Mouse (Mus musculus) liver, embryonic 12.5 days (tissue): ENCODE data around the gene Pard3. TPM values are rescaled to one million over a fixed set of nuclear protein-coding genes. Genes with fewer than 3 reads are reported as not detected.

Source experiments
- ATAC-seq: fragments of 200-750 bp; cut with Nextera tagmentation; 2 replicates; pipeline ENCODE4 v1.8.0; 2017; ENCODE audit warnings: moderate number of reproducible peaks, mild to moderate bottlenecking, moderate library complexity
- H3K27ac ChIP-seq: fragments of 300-500 bp; sonication (generic); 2 replicates; pipeline ENCODE4 v1.5.1; 2016; ENCODE audit warnings: mild to moderate bottlenecking
- H3K27me3 ChIP-seq: fragments of 300-500 bp; sonication (generic); replicated peaks from 2 replicates; pipeline ENCODE4 v1.6.1; 2016; ENCODE audit warnings: mild to moderate bottlenecking, moderate library complexity
- H3K36me3 ChIP-seq: fragments of 300-500 bp; sonication (generic); 2 replicates; pipeline ENCODE4 v1.6.1; 2016; ENCODE audit warnings: mild to moderate bottlenecking, moderate library complexity
- H3K4me1 ChIP-seq: fragments of 300-500 bp; sonication (generic); 2 replicates; pipeline ENCODE4 v1.6.1; 2016
- H3K4me2 ChIP-seq: fragments of 300-500 bp; sonication (generic); 2 replicates; pipeline ENCODE4 v1.6.1; 2016; ENCODE audit warnings: mild to moderate bottlenecking, moderate library complexity
- H3K4me3 ChIP-seq: fragments of 300-500 bp; sonication (generic); 2 replicates; pipeline ENCODE4 v1.5.1; 2016; ENCODE audit warnings: mild to moderate bottlenecking, moderate library complexity
- H3K9ac ChIP-seq: fragments of 300-500 bp; sonication (generic); 2 replicates; pipeline ENCODE4 v1.6.1; 2016; ENCODE audit warnings: mild to moderate bottlenecking, moderate library complexity
- H3K9me3 ChIP-seq: fragments of 300-500 bp; sonication (generic); replicated peaks from 2 replicates; pipeline ENCODE4 v1.6.1; 2016; ENCODE audit warnings: mild to moderate bottlenecking, moderate library complexity
- WGBS: fragments of 180-500 bp; shearing (Covaris S2); methylation state at CpG from one replicate; pipeline ENCODE4 v1.1.7; 2016; ENCODE audit not compliant: insufficient replicate concordance; 5-methylcytosine and 5-hydroxymethylcytosine counted together
- polyA plus RNA-seq: library from polyadenylated mRNA; unstranded; fragments of >200 nt; fragmentation: Nextera tagmentation; extraction: Ambion mirVana; gene quantifications from 2 replicates; pipeline ENCODE4 v1.2.1, GENCODE M21; 2016

Gene Pard3
- polyA plus RNA-seq, 1 experiment from 2014 or later, result 8.5 TPM

- ATAC-seq, result no peak
- H3K4me3 ChIP-seq, result no peak overlapping the region
- no peaks in the 10 kb centered on the region for H3K9me3 ChIP-seq
- no peak overlapping the region for H3K4me2 ChIP-seq
- no peaks in the 10 kb centered on the region for H3K27me3 ChIP-seq
- H3K27ac ChIP-seq, result no peak overlapping the region
- no peaks in the 10 kb centered on the region for H3K36me3 ChIP-seq
- H3K9ac ChIP-seq, result no peak overlapping the region
- H3K4me1 ChIP-seq, result peaks cover 37% of the 10 kb centered on the region
- WGBS, result 59% methylated on average over 1 of the region's 1 CpGs
Observed at GRCm38 (mm10) chr8:127512001-127512573, 448.4 kb downstream of the Pard3 start.

GRCm38 (mm10) chr8:127512580-127512979, 448.9 kb downstream of the Pard3 start:
- Histone ChIP-seq H3K4me1 (peaks cover 42% of the 10 kb centered on the region), H3K9me3 (no peaks in the 10 kb centered on the region), H3K27ac (no peak overlapping the region), H3K27me3 (no peaks in the 10 kb centered on the region), H3K4me2 (no peak overlapping the region), H3K36me3 (no peaks in the 10 kb centered on the region), H3K4me3 (no peak overlapping the region), H3K9ac (no peak overlapping the region)
- WGBS, result 46% methylated on average over 4 of the region's 4 CpGs
- no peak for ATAC-seq

DNA sequence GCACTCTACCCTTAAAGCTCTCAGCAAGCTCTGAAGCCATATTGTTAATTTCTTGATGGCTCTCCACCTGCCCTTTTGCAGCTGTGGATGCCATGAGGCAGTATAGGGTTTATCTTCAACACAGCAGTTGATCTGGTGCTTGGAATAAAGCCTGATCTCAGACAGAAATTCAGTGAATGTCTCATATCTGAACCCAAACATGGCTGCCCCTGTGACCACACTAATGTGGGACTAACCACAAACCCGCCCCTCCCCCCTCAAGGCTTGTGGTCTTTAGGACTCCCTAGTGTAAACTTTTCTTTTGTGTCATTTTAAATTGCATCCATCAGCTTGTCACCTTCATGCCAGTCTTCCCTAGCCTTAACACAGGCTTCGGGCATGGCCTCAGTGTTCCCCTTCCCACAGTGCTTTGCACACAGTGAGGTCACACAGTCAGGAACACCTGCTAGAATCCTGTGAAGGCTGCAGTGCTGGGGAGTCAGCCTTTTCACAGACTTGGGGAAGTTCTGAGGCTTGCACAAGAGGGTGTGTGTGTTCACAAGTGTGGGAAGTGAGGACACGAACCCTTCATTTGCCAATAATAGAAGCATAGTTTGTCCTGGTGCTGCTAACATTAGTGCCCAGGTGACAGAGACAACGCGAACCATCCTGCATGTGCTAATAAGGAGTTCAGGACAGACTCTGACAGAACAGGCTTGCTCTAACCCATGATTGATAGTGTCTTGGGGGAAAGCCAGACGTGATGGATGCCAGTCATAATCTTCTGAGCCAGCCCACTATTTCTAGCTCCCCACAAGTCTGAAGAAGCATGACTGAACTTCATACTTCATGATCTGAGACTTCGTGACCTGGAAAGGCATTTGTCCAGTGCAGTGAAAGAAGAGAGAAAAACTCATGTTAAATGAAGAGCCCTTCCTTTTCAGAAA, 451.4 kb downstream of the Pard3 start:
- H3K4me3 ChIP-seq, result no peak overlapping the region
- peak; percentile 20 for ATAC-seq
- no peaks in the 10 kb centered on the region for H3K36me3 ChIP-seq
- no peaks in the 10 kb centered on the region for H3K27me3 ChIP-seq
- peak overlapping the region; percentile 51 for H3K27ac ChIP-seq
- no peaks in the 10 kb centered on the region for H3K9me3 ChIP-seq
- no peak overlapping the region for H3K4me2 ChIP-seq
- peaks cover 58% of the 10 kb centered on the region for H3K4me1 ChIP-seq
- H3K9ac ChIP-seq, result no peak overlapping the region
- 27% methylated on average over 7 of the region's 7 CpGs for WGBS

DNA sequence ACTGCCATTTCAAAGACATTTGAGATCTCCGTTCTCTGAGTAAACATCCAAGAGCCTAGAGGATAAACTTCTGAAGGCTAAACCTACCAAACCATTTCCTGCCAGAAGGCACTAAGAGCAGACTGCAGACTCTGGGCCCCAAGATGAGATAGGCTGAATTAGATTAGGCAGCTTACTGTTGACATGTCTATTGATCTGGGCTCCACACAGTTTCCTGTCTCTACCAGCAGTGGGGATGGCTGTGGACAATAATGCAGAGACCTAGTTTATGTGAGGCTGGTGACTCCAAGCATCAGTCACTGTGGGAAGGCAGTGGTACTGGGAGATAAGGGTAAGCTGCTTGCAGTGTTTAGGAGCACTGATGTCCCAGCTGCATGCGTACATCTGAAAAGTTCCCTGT, 452.4 kb downstream of the Pard3 start:
- Histone ChIP-seq H3K27ac (peak overlapping the region; percentile 36), H3K4me2 (peak overlapping the region; percentile 29; the same call in 1 of the 2 replicates), H3K36me3 (no peaks in the 10 kb centered on the region), H3K9ac (no peak overlapping the region), H3K27me3 (no peaks in the 10 kb centered on the region), H3K4me1 (peaks cover 58% of the 10 kb centered on the region), H3K9me3 (no peaks in the 10 kb centered on the region), H3K4me3 (no peak overlapping the region)
- WGBS, result 12% methylated on average over 2 of the region's 2 CpGs
- ATAC-seq, result peak; percentile 84

GRCm38 (mm10) chr8:127525673-127526072, 462.0 kb downstream of the Pard3 start:
- H3K9ac ChIP-seq, result no peak overlapping the region
- H3K4me3 ChIP-seq, result no peak overlapping the region
- no peaks in the 10 kb centered on the region for H3K4me1 ChIP-seq
- WGBS, result 55% methylated on average over 4 of the region's 4 CpGs
- no peaks in the 10 kb centered on the region for H3K9me3 ChIP-seq
- no peaks in the 10 kb centered on the region for H3K27me3 ChIP-seq
- no peaks in the 10 kb centered on the region for H3K36me3 ChIP-seq
- no peak for ATAC-seq
- no peak overlapping the region for H3K27ac ChIP-seq
- no peak overlapping the region for H3K4me2 ChIP-seq

- H3K36me3 ChIP-seq, result no peaks in the 10 kb centered on the region
- H3K27me3 ChIP-seq, result no peaks in the 10 kb centered on the region
- H3K4me1 ChIP-seq, result no peaks in the 10 kb centered on the region
- H3K4me2 ChIP-seq, result no peak overlapping the region
- no peak overlapping the region for H3K4me3 ChIP-seq
- no peak overlapping the region for H3K9ac ChIP-seq
- H3K27ac ChIP-seq, result no peak overlapping the region
- 65% methylated on average over 2 of the region's 2 CpGs for WGBS
- no peaks in the 10 kb centered on the region for H3K9me3 ChIP-seq
- ATAC-seq, result no peak
Observed at GRCm38 (mm10) chr8:127528315-127528714, 464.6 kb downstream of the Pard3 start.

DNA sequence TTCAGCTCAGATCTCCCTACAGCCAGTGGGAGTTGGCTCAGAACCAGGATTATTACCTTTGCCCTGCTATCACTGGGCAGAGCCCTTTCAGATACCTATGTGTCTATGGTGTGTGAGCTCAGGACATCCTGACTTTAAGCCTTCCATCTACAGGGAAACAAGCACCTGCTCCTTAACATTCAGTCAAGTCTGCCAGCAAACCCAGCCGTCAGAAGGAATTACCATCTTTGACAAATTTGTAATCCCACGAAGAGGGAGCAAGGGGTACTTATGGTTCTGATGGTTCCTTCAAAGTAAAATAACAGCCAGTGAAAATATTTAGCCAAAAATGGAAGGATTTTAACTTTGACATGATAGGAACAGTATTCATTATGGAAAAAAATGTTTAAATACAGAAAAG, 466.1 kb downstream of the Pard3 start:
- Histone ChIP-seq H3K9me3 (no peaks in the 10 kb centered on the region), H3K9ac (no peak overlapping the region), H3K4me2 (no peak overlapping the region), H3K27me3 (no peaks in the 10 kb centered on the region), H3K27ac (no peak overlapping the region), H3K4me1 (no peaks in the 10 kb centered on the region), H3K4me3 (no peak overlapping the region), H3K36me3 (no peaks in the 10 kb centered on the region)
- ATAC-seq, result no peak
- WGBS, result 73% methylated on average over 2 of the region's 2 CpGs

DNA sequence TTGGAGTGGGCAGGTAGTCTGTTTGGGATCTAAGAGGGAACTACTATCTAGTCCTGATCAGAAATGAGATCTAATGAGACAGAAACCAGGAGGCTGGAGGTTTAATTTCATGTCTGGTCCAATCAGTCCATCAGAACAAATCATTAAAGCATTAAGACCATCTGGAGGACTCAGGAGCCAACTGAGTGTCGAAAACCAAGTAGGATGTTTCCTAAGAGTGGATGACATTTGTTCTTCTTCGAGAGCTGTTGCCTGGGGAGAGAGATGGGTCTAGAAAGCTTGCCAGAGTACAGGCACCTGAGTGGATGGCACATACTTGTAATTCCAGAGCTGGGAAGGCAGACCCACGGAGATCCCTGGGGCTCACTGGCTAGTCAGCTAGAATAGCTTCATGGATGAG, 468.2 kb downstream of the Pard3 start:
- Histone ChIP-seq H3K27me3 (no peaks in the 10 kb centered on the region), H3K9me3 (no peaks in the 10 kb centered on the region), H3K9ac (no peak overlapping the region), H3K4me2 (no peak overlapping the region), H3K27ac (no peak overlapping the region), H3K4me1 (no peaks in the 10 kb centered on the region), H3K4me3 (no peak overlapping the region), H3K36me3 (no peaks in the 10 kb centered on the region)
- 61% methylated on average over 3 of the region's 3 CpGs for WGBS
- ATAC-seq, result no peak

DNA sequence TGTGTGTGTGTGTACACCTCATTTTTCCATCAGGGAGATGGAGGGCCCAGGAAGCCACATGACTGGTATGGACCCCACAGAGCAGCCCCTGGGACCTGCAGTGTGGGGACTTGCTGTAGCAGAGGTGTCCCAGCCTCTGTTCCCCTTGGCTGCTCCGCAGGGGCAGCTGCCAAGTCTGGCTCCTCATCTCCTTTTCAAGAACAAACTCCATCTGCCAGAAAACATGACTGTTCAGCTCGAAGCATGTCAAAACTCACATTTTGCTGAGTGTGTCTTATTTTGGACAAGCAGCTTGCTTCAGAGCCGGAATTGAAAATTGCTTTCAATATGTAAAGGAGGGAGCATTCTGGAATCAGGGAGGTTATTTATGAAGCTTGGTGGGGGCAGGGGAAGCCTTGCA, 471.1 kb downstream of the Pard3 start:
- H3K36me3 ChIP-seq, result no peaks in the 10 kb centered on the region
- H3K27me3 ChIP-seq, result no peaks in the 10 kb centered on the region
- no peak overlapping the region for H3K27ac ChIP-seq
- no peak overlapping the region for H3K9ac ChIP-seq
- H3K4me2 ChIP-seq, result no peak overlapping the region
- no peaks in the 10 kb centered on the region for H3K9me3 ChIP-seq
- H3K4me1 ChIP-seq, result 0 out of 2 replicates have a peak, but pooled peaks cover under 1% of the 10 kb centered on the region
- WGBS, result 72% methylated on average over 3 of the region's 3 CpGs
- ATAC-seq, result no peak
- H3K4me3 ChIP-seq, result no peak overlapping the region

- H3K27ac ChIP-seq, result no peak overlapping the region
- no peak overlapping the region for H3K4me3 ChIP-seq
- H3K9me3 ChIP-seq, result no peaks in the 10 kb centered on the region
- 0 out of 2 replicates have a peak, but pooled peaks cover 3% of the 10 kb centered on the region for H3K4me1 ChIP-seq
- no peaks in the 10 kb centered on the region for H3K36me3 ChIP-seq
- H3K4me2 ChIP-seq, result no peak overlapping the region
- 69% methylated on average over 8 of the region's 8 CpGs for WGBS
- no peaks in the 10 kb centered on the region for H3K27me3 ChIP-seq
- H3K9ac ChIP-seq, result no peak overlapping the region
- no peak for ATAC-seq
Observed at GRCm38 (mm10) chr8:127535192-127535845, 471.6 kb downstream of the Pard3 start.

DNA sequence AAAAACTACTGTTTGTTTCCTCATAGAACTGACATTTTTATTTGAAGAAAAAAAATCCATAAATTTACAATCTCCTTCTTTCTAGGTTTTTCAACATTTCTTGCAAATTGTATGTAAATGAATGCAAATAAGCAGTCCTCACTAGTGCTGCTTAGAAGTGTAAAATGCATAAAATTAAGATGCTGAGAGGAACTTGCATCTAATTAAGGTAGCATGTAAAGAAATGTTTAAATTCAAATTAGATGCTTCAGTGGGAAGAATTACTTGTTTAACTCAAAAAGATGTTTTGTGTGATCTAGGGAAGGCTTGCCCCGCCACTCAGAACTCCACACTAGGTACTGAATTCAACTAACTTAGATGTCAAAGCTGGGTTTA, 472.1 kb downstream of the Pard3 start:
- H3K9ac ChIP-seq, result no peak overlapping the region
- H3K27ac ChIP-seq, result no peak overlapping the region
- no peak overlapping the region for H3K4me3 ChIP-seq
- H3K4me2 ChIP-seq, result no peak overlapping the region
- no peak for ATAC-seq
- 0 out of 2 replicates have a peak, but pooled peaks cover 3% of the 10 kb centered on the region for H3K4me1 ChIP-seq
- no peaks in the 10 kb centered on the region for H3K9me3 ChIP-seq
- 71% methylated on average over 1 of the region's 1 CpGs for WGBS
- H3K36me3 ChIP-seq, result no peaks in the 10 kb centered on the region
- H3K27me3 ChIP-seq, result no peaks in the 10 kb centered on the region

- Histone ChIP-seq H3K27me3 (no peaks in the 10 kb centered on the region), H3K4me3 (no peak overlapping the region), H3K36me3 (no peaks in the 10 kb centered on the region), H3K9ac (no peak overlapping the region), H3K4me1 (peaks cover 7% of the 10 kb centered on the region; the same call in 1 of the 2 replicates), H3K9me3 (no peaks in the 10 kb centered on the region), H3K27ac (no peak overlapping the region), H3K4me2 (no peak overlapping the region)
- no peak for ATAC-seq
- 66% methylated on average over 3 of the region's 3 CpGs for WGBS
Observed at GRCm38 (mm10) chr8:127539803-127540202, 476.1 kb downstream of the Pard3 start.
